Mouse (Mus musculus) bone marrow, adult 2 months (tissue): Measurements from ENCODE around the gene Sema3f.

ENCODE experiments used
- CTCF ChIP-seq: fragments of 200-500 bp; IDR thresholded peaks from 2 replicates; pipeline ENCODE4 v1.5.1; 2011; ENCODE audit warnings: low read length, control low read depth; ENCODE audit not compliant: control insufficient read depth, insufficient read depth
- POLR2A ChIP-seq: fragments of 200-500 bp; IDR thresholded peaks from 2 replicates; pipeline ENCODE4 v1.6.1; 2011; ENCODE audit warnings: low read depth, mild to moderate bottlenecking, control low read depth, low read length, borderline replicate concordance; ENCODE audit not compliant: control insufficient read depth

DNA sequence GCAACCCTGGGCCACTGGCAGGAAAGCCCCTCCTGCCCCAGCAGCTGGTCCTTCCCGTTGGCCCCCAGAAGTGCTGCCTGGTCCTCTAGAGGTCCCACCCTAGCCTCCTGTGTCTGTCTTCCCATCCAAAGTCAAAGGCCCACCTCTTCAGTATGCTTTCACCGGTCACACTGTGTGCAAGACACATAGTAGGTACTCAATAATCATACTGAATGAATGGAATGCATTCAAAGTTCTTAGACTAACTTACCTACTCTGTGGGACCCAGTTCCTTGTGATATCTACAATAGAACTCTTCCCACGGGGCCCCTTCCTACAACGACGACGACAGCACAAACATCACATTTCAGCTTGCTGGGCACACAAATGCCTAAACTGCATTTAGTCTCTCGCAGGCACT lies 45.0 kb downstream of the Sema3f start:
- TF ChIP-seq CTCF: no peak
- no peak for TF ChIP-seq POLR2A
